Mouse (Mus musculus) midbrain, embryonic 16.5 days (tissue): ENCODE results near the gene Tiam2. TPM values are rescaled to one million over a fixed set of nuclear protein-coding genes. Genes with fewer than 3 reads are reported as not detected.

Experiments used
- ATAC-seq: fragments of 200-750 bp; cut with Nextera tagmentation; 2 replicates; pipeline ENCODE4 v1.8.0; 2017; ENCODE audit warnings: moderate TSS enrichment
- H3K27ac ChIP-seq: fragments of 300-500 bp; sonication (generic); 2 replicates; pipeline ENCODE4 v1.5.1; 2014; ENCODE audit warnings: mild to moderate bottlenecking, low read length, mixed read lengths
- H3K27me3 ChIP-seq: fragments of 300-500 bp; sonication (generic); 2 replicates; pipeline ENCODE4 v1.6.1; 2014; ENCODE audit warnings: low read depth, low read length, mixed read lengths; ENCODE audit not compliant: control insufficient read depth, insufficient read depth
- H3K36me3 ChIP-seq: fragments of 300-500 bp; sonication (generic); 2 replicates; pipeline ENCODE4 v1.6.1; 2014; ENCODE audit warnings: mild to moderate bottlenecking, low read length, moderate library complexity, mixed read lengths; ENCODE audit not compliant: control insufficient read depth, insufficient read depth
- H3K4me1 ChIP-seq: fragments of 300-500 bp; sonication (generic); 2 replicates; pipeline ENCODE4 v1.6.1; 2014; ENCODE audit warnings: mild to moderate bottlenecking, low read length, mixed read lengths; ENCODE audit not compliant: control insufficient read depth, insufficient read depth
- H3K4me2 ChIP-seq: fragments of 300-500 bp; sonication (generic); 2 replicates; pipeline ENCODE4 v1.6.1; 2014; ENCODE audit warnings: mild to moderate bottlenecking, low read length, mixed read lengths
- H3K4me3 ChIP-seq: fragments of 300-500 bp; sonication (generic); 2 replicates; pipeline ENCODE4 v1.5.1; 2014; ENCODE audit warnings: low read depth, mild to moderate bottlenecking, low read length, moderate library complexity, mixed read lengths
- H3K9ac ChIP-seq: fragments of 300-500 bp; sonication (generic); 2 replicates; pipeline ENCODE4 v1.6.1; 2014; ENCODE audit warnings: low read depth, low read length, mixed read lengths
- H3K9me3 ChIP-seq: fragments of 300-500 bp; sonication (generic); replicated peaks from 2 replicates; pipeline ENCODE4 v1.6.1; 2014; ENCODE audit warnings: mild to moderate bottlenecking, low read length, mixed read lengths; ENCODE audit not compliant: control insufficient read depth, poor library complexity, severe bottlenecking
- WGBS: fragments of 180-500 bp; shearing (Covaris S2); extraction: QIAGEN DNeasy Blood & Tissue Kit; methylation state at CpG from one replicate; pipeline ENCODE4 v1.1.7; 2014; 5-methylcytosine and 5-hydroxymethylcytosine counted together
- polyA plus RNA-seq: library from polyadenylated mRNA; unstranded; fragments of >200 nt; fragmentation: Nextera tagmentation; extraction: Ambion mirVana; gene quantifications from 2 replicates; pipeline ENCODE4 v1.2.1, GENCODE M21; 2015

Tiam2 gene
- polyA plus RNA-seq: 4.1 and 4.7 TPM in 2 replicates

GRCm38 (mm10) chr17:3326148-3326902 lies at the start of gene Tiam2:
Gene Tiam2 (plus strand): TSS chr17:3326573.
- Histone ChIP-seq H3K36me3 (no peaks in the 10 kb centered on the region), H3K9ac (peak within 1 kb of the TSS; percentile 59), H3K4me2 (peak within 1 kb of the TSS; percentile 76), H3K4me1 (peaks cover 14% of the 10 kb centered on the region), H3K9me3 (no peaks in the 10 kb centered on the region), H3K27ac (no peak within 1 kb of the TSS), H3K4me3 (peak within 1 kb of the TSS; percentile 43), H3K27me3 (peaks cover 19% of the 10 kb centered on the region)
- peak; percentile 79 for ATAC-seq
- WGBS: 0% methylated on average over 46 of the region's 55 CpGs

- Histone ChIP-seq H3K4me2 (no peak overlapping the region), H3K4me3 (no peak overlapping the region), H3K27ac (no peak overlapping the region), H3K4me1 (peaks cover 6% of the 10 kb centered on the region; the same call in 1 of the 2 replicates), H3K9ac (no peak overlapping the region), H3K36me3 (no peaks in the 10 kb centered on the region), H3K27me3 (no peaks in the 10 kb centered on the region), H3K9me3 (no peaks in the 10 kb centered on the region)
- no peak for ATAC-seq
- 77% methylated on average over 2 of the region's 2 CpGs for WGBS
Observed at GRCm38 (mm10) chr17:3280321-3280720, 46.1 kb upstream of the Tiam2 start.

GRCm38 (mm10) chr17:3281939-3282338 lies 44.4 kb upstream of the Tiam2 start:
- Histone ChIP-seq H3K4me1 (peaks cover 3% of the 10 kb centered on the region; the same call in 1 of the 2 replicates), H3K9ac (no peak overlapping the region), H3K36me3 (no peaks in the 10 kb centered on the region), H3K4me3 (no peak overlapping the region), H3K9me3 (no peaks in the 10 kb centered on the region), H3K4me2 (no peak overlapping the region), H3K27ac (no peak overlapping the region), H3K27me3 (no peaks in the 10 kb centered on the region)
- WGBS: 85% methylated on average over 5 of the region's 5 CpGs
- ATAC-seq: no peak

- no peaks in the 10 kb centered on the region for H3K36me3 ChIP-seq
- ATAC-seq: peak; percentile 67
Observed at GRCm38 (mm10) chr17:3285030-3285671, 41.2 kb upstream of the Tiam2 start.

GRCm38 (mm10) chr17:3286123-3286825 lies 40.1 kb upstream of the Tiam2 start:
- WGBS: 72% methylated on average over 8 of the region's 8 CpGs
- no peak for ATAC-seq
- H3K4me3 ChIP-seq: no peak overlapping the region
- no peak overlapping the region for H3K9ac ChIP-seq
- H3K36me3 ChIP-seq: no peaks in the 10 kb centered on the region
- no peaks in the 10 kb centered on the region for H3K27me3 ChIP-seq
- no peaks in the 10 kb centered on the region for H3K9me3 ChIP-seq
- H3K27ac ChIP-seq: no peak overlapping the region
- peaks cover 3% of the 10 kb centered on the region; the same call in 1 of the 2 replicates for H3K4me1 ChIP-seq
- H3K4me2 ChIP-seq: no peak overlapping the region

More at GRCm38 (mm10) chr17:3285030-3285671, 41.2 kb upstream of the Tiam2 start:
- H3K27ac ChIP-seq: peak overlapping the region; percentile 66
- no peaks in the 10 kb centered on the region for H3K9me3 ChIP-seq
- WGBS: 46% methylated on average over 8 of the region's 8 CpGs
- no peak overlapping the region for H3K4me2 ChIP-seq
- H3K4me3 ChIP-seq: no peak overlapping the region
- H3K9ac ChIP-seq: no peak overlapping the region
- peaks cover 3% of the 10 kb centered on the region; the same call in 1 of the 2 replicates for H3K4me1 ChIP-seq
- H3K27me3 ChIP-seq: no peaks in the 10 kb centered on the region

GRCm38 (mm10) chr17:3288341-3288740 lies 38.0 kb upstream of the Tiam2 start:
- ATAC-seq: no peak
- Histone ChIP-seq H3K4me1 (no peaks in the 10 kb centered on the region), H3K27me3 (no peaks in the 10 kb centered on the region), H3K4me2 (no peak overlapping the region), H3K4me3 (no peak overlapping the region), H3K9ac (no peak overlapping the region), H3K9me3 (no peaks in the 10 kb centered on the region), H3K36me3 (no peaks in the 10 kb centered on the region), H3K27ac (no peak overlapping the region)
- 20% methylated on average over 6 of the region's 6 CpGs for whole genome bisulfite sequencing

- 78% methylated on average over 2 of the region's 2 CpGs for WGBS
- Histone ChIP-seq H3K4me2 (no peak overlapping the region), H3K9me3 (no peaks in the 10 kb centered on the region), H3K4me1 (no peaks in the 10 kb centered on the region), H3K4me3 (no peak overlapping the region), H3K9ac (no peak overlapping the region), H3K36me3 (no peaks in the 10 kb centered on the region), H3K27ac (no peak overlapping the region), H3K27me3 (no peaks in the 10 kb centered on the region)
- no peak for ATAC-seq
Observed at GRCm38 (mm10) chr17:3295097-3295496, 31.3 kb upstream of the Tiam2 start.

- ATAC-seq: no peak
- H3K36me3 ChIP-seq: no peaks in the 10 kb centered on the region
- no peak overlapping the region for H3K27ac ChIP-seq
- H3K4me1 ChIP-seq: no peaks in the 10 kb centered on the region
- H3K9ac ChIP-seq: no peak overlapping the region
- H3K4me3 ChIP-seq: no peak overlapping the region
- 79% methylated on average over 6 of the region's 6 CpGs for WGBS
- no peak overlapping the region for H3K4me2 ChIP-seq
- H3K9me3 ChIP-seq: no peaks in the 10 kb centered on the region
- H3K27me3 ChIP-seq: no peaks in the 10 kb centered on the region
Observed at GRCm38 (mm10) chr17:3299487-3299886, 26.9 kb upstream of the Tiam2 start.
